Mouse (Mus musculus) intestine, postnatal 0 days (tissue): Measurements from ENCODE around the gene Stat5b. TPM values are rescaled to one million over a fixed set of nuclear protein-coding genes. Genes with fewer than 3 reads are reported as not detected.
"Not testable (repeated sequence)": the region's sequence is repeated elsewhere in the genome, so short reads cannot be mapped to it uniquely, and the experiment has no call there.

Experiments
- ATAC-seq: fragments of 200-750 bp; cut with Nextera tagmentation; 2 replicates; pipeline ENCODE4 v1.8.0; 2017; ENCODE audit warnings: mild to moderate bottlenecking, moderate TSS enrichment, moderate library complexity
- H3K27ac ChIP-seq: fragments of 300-500 bp; sonication (generic); 2 replicates; pipeline ENCODE4 v1.5.1; 2014; ENCODE audit warnings: mild to moderate bottlenecking, low read depth, low read length, moderate library complexity
- H3K27me3 ChIP-seq: fragments of 300-500 bp; sonication (generic); replicated peaks from 2 replicates; pipeline ENCODE4 v1.6.1; 2014; ENCODE audit warnings: low read length, mixed read lengths; ENCODE audit not compliant: control insufficient read depth, insufficient read depth
- H3K36me3 ChIP-seq: fragments of 300-500 bp; sonication (generic); 2 replicates; pipeline ENCODE4 v1.6.1; 2014; ENCODE audit warnings: mild to moderate bottlenecking, moderate library complexity; ENCODE audit not compliant: control insufficient read depth, insufficient read depth
- H3K4me1 ChIP-seq: fragments of 300-500 bp; sonication (generic); replicated peaks from 2 replicates; pipeline ENCODE4 v1.6.1; 2014; ENCODE audit warnings: antibody characterized with exemption, low read length, mixed read lengths; ENCODE audit not compliant: control insufficient read depth, insufficient read depth
- H3K4me2 ChIP-seq: fragments of 300-500 bp; sonication (generic); replicated peaks from 2 replicates; pipeline ENCODE4 v1.6.1; 2014; ENCODE audit warnings: low read depth, mild to moderate bottlenecking, moderate library complexity
- H3K4me3 ChIP-seq: fragments of 300-500 bp; sonication (generic); 2 replicates; pipeline ENCODE4 v1.5.1; 2014; ENCODE audit warnings: low read depth, low read length
- H3K9ac ChIP-seq: fragments of 300-500 bp; sonication (generic); 2 replicates; pipeline ENCODE4 v1.6.1; 2014; ENCODE audit warnings: mild to moderate bottlenecking, low read depth, low read length
- H3K9me3 ChIP-seq: fragments of 300-500 bp; sonication (generic); 2 replicates; pipeline ENCODE4 v1.6.1; 2016; ENCODE audit warnings: mixed run types; ENCODE audit not compliant: control insufficient read depth
- CTCF ChIP-seq: sonication (generic); IDR thresholded peaks from 2 replicates; pipeline ENCODE4 v1.5.1; 2016; ENCODE audit warnings: low read depth, mild to moderate bottlenecking, control low read depth, antibody characterized with exemption, moderate library complexity
- WGBS: fragments of 180-500 bp; shearing (Covaris S2); extraction: QIAGEN DNeasy Blood & Tissue Kit; methylation state at CpG from one replicate; pipeline ENCODE4 v1.1.7; 2014; 5-methylcytosine and 5-hydroxymethylcytosine counted together
- polyA plus RNA-seq: library from polyadenylated mRNA; unstranded; fragments of >200 nt; fragmentation: Nextera tagmentation; extraction: Ambion mirVana; gene quantifications from 2 replicates; pipeline ENCODE4 v1.2.1, GENCODE M21; 2015

The Stat5b gene
- polyA plus RNA-seq, 1 experiment from 2014 or later = 13.0 TPM

DNA sequence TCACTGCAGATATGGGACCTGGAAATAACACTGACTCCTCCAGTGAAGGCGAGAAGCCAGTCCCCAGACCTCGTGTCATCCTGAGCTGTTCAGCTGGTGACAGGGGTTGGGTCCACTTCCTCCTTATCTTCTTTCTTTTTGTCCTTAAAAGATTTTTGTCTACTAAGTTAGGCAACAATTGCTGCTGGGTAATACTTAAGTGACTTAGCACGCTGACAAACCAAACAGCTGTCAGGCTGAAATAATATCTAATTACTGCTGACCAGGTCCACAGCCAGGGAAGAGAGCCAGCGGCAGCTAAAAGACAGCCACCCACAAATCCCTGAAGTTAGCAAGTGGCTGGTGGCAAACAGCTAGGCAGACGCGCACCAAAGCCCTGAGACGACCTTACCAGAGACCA is 45.0 kb downstream of the Stat5b start:
- Histone ChIP-seq H3K4me3 (no peak overlapping the region), H3K36me3 (peaks cover 50% of the 10 kb centered on the region), H3K4me1 (no peaks in the 10 kb centered on the region), H3K9ac (no peak overlapping the region), H3K4me2 (no peak overlapping the region), H3K27me3 (no peaks in the 10 kb centered on the region), H3K9me3 (no peaks in the 10 kb centered on the region), H3K27ac (no peak overlapping the region)
- no peak for TF ChIP-seq CTCF
- 78% methylated on average over 7 of the region's 7 CpGs for WGBS
- ATAC-seq = no peak

DNA sequence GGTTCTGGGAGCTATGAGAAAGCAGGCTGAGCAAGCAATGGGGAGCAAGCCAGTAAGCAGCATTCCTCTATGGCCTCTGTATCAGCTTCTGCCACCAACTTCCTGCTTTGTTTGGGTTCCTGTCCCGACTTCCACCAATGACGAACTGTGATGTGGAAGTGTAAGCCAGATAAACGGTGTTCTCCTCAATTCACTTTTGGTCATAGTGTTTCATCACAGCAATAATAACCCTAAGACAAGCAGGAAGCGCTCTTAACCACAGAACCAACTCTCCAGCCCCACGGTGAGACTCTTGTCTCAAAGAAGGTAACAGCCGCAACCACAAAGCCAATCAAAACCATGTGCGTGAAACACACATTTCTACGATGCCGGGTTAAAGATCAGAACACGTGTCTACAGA is 46.1 kb downstream of the Stat5b start:
- Histone ChIP-seq H3K9me3 (no peaks in the 10 kb centered on the region), H3K4me2 (no peak overlapping the region), H3K27ac (no peak overlapping the region), H3K27me3 (no peaks in the 10 kb centered on the region), H3K36me3 (peaks cover 56% of the 10 kb centered on the region), H3K4me3 (no peak overlapping the region), H3K4me1 (no peaks in the 10 kb centered on the region), H3K9ac (no peak overlapping the region)
- TF ChIP-seq CTCF = no peak
- no peak for ATAC-seq
- 93% methylated on average over 10 of the region's 10 CpGs for WGBS

DNA sequence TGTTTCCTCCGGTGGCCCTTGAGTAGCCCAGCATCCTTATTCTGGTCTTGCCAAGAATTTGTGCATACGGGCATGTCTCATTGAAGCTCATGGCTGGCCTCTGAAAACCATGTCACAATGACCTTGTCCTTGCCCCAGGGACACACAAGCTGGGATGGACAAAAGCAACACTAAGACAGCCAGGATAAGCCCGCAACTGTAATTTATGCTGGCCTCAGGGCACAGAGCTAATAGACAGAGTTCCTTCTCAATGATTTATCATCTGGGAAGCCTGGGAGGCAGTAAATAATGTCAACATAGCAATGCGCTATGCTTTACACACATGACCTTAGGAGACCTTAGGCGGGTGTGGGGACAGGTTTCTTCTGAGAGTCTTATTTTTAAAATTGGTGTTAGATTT is 51.1 kb downstream of the Stat5b start:
- Histone ChIP-seq H3K9me3 (no peaks in the 10 kb centered on the region), H3K4me2 (no peak overlapping the region), H3K36me3 (peaks cover 67% of the 10 kb centered on the region), H3K27me3 (no peaks in the 10 kb centered on the region), H3K4me3 (no peak overlapping the region), H3K9ac (no peak overlapping the region), H3K27ac (no peak overlapping the region), H3K4me1 (no peaks in the 10 kb centered on the region)
- 69% methylated on average over 5 of the region's 5 CpGs for WGBS
- no peak for TF ChIP-seq CTCF
- no peak for ATAC-seq

DNA sequence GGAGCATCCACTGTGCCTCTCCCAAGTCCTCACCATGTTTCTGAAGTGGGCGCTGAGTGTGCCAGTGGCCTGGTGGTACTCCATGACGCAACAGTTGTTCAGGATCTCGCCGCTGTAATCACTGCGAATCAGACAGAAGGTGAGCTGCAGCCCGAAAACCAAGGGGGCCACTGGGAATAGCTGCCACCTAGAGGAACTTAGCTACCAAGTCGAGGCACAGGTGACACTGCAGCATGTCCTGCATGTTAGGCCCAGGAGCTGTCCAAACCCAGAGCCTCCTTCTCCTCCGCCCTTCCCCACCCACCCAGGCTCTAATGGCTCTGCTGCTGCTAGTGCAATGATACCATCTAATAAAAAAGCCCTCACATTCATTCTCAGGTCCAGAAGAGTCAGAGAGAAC is 53.9 kb downstream of the Stat5b start:
- H3K4me3 ChIP-seq = no peak overlapping the region
- H3K4me1 ChIP-seq = no peaks in the 10 kb centered on the region
- no peak for ATAC-seq
- no peak overlapping the region for H3K9ac ChIP-seq
- no peak overlapping the region for H3K27ac ChIP-seq
- TF ChIP-seq CTCF = no peak
- H3K9me3 ChIP-seq = no peaks in the 10 kb centered on the region
- peaks cover 44% of the 10 kb centered on the region for H3K36me3 ChIP-seq
- H3K27me3 ChIP-seq = no peaks in the 10 kb centered on the region
- WGBS = 72% methylated on average over 8 of the region's 8 CpGs
- H3K4me2 ChIP-seq = no peak overlapping the region

DNA sequence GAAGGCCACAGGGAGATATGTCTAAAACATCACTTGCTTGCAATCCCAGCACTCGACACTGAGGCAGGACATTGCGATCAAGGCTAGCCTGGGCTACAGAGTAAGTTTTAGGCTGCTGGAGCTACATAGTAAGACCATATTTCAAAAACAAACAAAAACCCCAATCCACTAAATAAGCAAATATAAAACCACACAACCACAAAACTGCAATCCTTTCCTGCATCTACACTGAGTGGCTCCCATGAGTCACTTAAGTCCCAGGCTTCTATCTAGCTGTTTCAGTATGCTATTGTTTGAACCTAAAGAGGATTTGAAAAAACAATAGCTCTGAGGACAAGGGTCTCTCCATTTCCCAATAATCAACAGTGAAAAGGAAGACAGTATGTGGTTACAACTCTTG is 55.1 kb downstream of the Stat5b start:
- H3K4me2 ChIP-seq = no peak overlapping the region
- H3K9ac ChIP-seq = no peak overlapping the region
- H3K36me3 ChIP-seq = peaks cover 41% of the 10 kb centered on the region
- no peak for ATAC-seq
- no peak for TF ChIP-seq CTCF
- no peaks in the 10 kb centered on the region for H3K9me3 ChIP-seq
- H3K27ac ChIP-seq = no peak overlapping the region
- no peaks in the 10 kb centered on the region for H3K4me1 ChIP-seq
- 92% methylated on average over 2 of the region's 2 CpGs for WGBS
- no peaks in the 10 kb centered on the region for H3K27me3 ChIP-seq
- H3K4me3 ChIP-seq = no peak overlapping the region

DNA sequence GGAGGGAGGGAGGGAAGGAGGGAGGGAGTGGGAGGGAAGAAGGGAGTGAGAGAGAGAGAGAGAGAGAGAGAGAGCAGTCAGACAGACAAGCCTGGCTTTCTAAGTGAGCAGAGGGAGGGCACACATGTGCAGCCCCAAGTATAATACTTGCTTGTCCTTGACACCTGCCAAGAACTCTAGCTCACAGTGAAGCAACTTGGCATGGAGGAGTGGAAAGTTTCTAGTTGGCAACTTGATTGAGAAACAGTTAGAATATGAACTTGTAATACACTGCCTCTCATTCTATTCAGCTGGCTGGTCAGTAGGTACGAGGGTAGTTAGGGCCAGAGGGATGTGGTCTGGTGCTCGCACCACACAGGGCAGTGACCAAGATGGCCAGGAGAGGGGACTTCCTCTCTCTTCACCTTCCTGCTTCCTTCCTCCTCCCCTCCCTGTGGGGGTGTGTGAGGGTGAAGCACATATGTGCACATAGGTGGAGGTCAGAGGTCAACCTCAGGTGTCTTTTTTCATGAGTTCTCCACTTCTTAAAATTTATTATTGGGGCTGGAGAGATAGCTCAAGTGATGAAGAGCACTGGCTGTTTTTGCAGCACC is 59.0 kb downstream of the Stat5b start:
- H3K9me3 ChIP-seq = no peaks in the 10 kb centered on the region
- H3K4me1 ChIP-seq = no peaks in the 10 kb centered on the region
- no peaks in the 10 kb centered on the region for H3K27me3 ChIP-seq
- H3K4me2 ChIP-seq = no peak overlapping the region
- H3K27ac ChIP-seq = no peak overlapping the region
- no peak overlapping the region for H3K4me3 ChIP-seq
- ATAC-seq = no peak
- no peak for TF ChIP-seq CTCF
- 83% methylated on average over 2 of the region's 2 CpGs for WGBS
- no peak overlapping the region for H3K9ac ChIP-seq
- H3K36me3 ChIP-seq = peaks cover 56% of the 10 kb centered on the region

DNA sequence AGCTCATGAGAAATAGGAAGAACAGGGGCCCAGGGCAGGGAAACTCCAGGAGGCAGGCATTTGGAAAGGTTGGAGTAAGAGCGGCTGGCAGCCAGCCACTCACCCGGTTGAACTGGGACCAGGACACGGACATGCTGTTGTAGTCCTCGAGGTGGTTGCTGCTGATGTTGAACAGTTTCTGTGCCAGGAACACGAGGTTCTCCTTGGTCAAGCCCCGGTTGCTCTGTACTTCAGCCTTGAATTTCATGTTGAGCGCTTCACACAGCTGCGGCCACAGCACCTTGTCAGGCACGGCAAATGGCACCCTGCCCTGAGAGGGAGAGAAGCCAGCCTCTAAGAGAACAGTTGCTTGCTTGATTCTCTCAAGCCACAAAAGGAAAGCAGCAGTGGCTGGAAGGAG is 59.9 kb downstream of the Stat5b start:
- WGBS = 87% methylated on average over 9 of the region's 9 CpGs
- not testable (repeated sequence) for H3K27ac ChIP-seq, ATAC-seq, H3K27me3 ChIP-seq, H3K4me3 ChIP-seq, H3K9me3 ChIP-seq, H3K4me1 ChIP-seq, H3K4me2 ChIP-seq, H3K9ac ChIP-seq
- peaks cover 53% of the 10 kb centered on the region for H3K36me3 ChIP-seq
